Mouse (Mus musculus): ENCODE data around the gene Tigd2. TPM values are rescaled to one million over a fixed set of nuclear protein-coding genes. Genes with fewer than 3 reads are reported as not detected.
"Not testable (repeated sequence)": the region's sequence is repeated elsewhere in the genome, so short reads cannot be mapped to it uniquely, and the experiment has no call there.

The Tigd2 gene
- 7.4 and 10.2 TPM in 2 replicates for polyA plus RNA-seq (2016; fragmentation: Nextera tagmentation; extraction: Ambion mirVana)

DNA sequence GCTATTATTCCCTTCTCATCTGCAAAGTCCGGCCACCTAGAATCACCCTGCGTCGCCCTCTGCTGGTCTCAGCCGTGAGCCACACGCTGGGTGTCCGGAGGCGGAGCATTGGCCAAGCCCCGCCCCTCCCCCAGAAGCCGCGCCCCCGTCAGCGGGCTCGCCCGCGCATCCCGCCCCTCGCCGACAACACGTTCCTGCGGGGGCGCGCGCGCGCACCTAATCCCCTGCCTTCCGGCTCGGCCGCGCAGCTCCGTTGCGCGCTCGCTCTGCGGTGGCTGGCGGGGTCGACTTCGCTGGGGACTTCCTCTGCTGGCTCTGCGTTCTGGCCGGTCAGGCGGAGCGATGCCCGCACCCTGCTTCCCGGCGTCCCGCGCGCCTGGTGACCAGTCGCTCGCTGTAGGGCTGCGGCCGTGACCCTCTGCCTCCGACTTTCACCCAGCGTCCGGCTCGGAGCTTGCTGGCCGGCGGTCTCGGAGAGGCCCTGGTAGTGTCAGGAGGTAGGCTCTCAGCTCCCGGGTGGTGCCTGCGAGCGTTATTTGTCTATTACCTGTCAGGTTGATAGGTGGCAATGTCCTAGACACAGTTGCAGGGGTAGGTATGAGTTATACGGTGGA lies at the start of gene Tigd2:
Gene Tigd2 (plus strand): TSS at position 186 of the 614 bp plus-strand sequence.
- 1% methylated on average over 62 of the region's 62 CpGs for WGBS
- peaks cover 9% of the 10 kb centered on the region for H3K36me3 ChIP-seq
- H3K9me3 ChIP-seq (replicated peaks), result no peaks in the 10 kb centered on the region

DNA sequence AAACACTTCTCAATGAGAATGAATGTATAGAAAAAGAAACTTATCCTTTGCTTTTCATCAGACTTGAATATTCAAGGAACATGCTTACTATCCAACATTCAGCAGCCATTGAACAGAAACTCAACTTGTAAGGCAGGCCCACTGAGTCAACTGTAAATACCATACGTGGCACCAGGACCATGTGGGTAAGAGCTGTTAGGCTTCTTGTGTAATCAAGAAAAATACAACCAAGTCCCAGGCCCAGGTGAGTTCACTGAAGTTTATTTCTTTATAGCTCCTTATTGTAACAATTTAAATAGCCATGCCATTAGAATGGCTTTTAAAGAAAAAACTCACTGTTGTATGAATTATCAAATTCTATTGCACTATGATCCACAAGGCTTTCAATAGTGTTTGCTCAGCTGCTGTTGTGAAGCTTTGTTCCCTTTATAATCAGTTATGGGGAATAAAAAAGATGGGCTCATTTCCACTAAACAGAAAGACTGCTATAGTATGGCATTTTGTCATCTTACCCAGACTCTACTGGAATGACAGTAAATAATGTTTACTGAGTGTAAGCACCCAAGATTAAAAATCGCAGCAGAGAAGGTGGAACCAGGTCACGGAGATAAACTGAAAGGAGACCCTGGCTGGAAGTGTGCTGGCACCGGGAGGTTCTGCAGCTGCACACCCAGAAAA lies 46.7 kb upstream of the Tigd2 start:
- Histone ChIP-seq H3K27me3 (ENCODE audit: low read depth, poor library complexity, severe bottlenecking) (no peaks in the 10 kb centered on the region), H3K27ac (no peak overlapping the region), H3K9me3 (replicated peaks) (no peaks in the 10 kb centered on the region), H3K36me3 (no peaks in the 10 kb centered on the region), H3K4me3 (no peak overlapping the region), H3K4me1 (no peaks in the 10 kb centered on the region)
- no peak for DNase-seq (ENCODE audit: low spot score)
- 93% methylated on average over 4 of the region's 4 CpGs for WGBS

More for the DNA sequence above, at the start of gene Tigd2:
- peak within 1 kb of the TSS; percentile 80 for H3K4me3 ChIP-seq
- peak within 1 kb of the TSS; percentile 94 for H3K27ac ChIP-seq
- DNase-seq (ENCODE audit: low spot score), result peak; percentile 97
- H3K4me1 ChIP-seq, result peaks cover 4% of the 10 kb centered on the region; the same call in 1 of the 2 replicates
- H3K27me3 ChIP-seq (ENCODE audit: low read depth, poor library complexity, severe bottlenecking), result no peaks in the 10 kb centered on the region

DNA sequence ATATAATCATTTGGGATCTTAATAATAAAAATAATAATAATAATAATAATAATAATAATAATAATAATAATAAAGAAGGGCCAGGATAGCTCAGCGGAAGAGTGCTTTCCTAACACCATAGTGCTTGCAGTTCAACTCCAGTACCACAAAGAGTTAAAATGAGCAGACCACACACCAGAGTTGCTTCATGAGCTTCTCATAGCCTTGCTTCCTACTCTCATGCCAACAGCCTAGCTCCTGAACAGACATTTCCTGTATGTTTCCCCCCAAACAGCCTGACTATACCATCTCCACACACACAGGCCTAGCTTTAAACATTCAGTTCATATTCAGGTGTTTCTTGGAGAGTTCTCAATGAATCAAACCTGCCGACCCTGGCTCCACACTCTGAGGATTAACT lies 45.8 kb upstream of the Tigd2 start:
- no peak for DNase-seq (ENCODE audit: low spot score)
- WGBS, result 89% methylated on average over 2 of the region's 2 CpGs
- Histone ChIP-seq H3K9me3 (replicated peaks) (no peaks in the 10 kb centered on the region), H3K27me3 (ENCODE audit: low read depth, poor library complexity, severe bottlenecking) (no peaks in the 10 kb centered on the region), H3K4me1 (no peaks in the 10 kb centered on the region), H3K27ac (no peak overlapping the region), H3K36me3 (no peaks in the 10 kb centered on the region), H3K4me3 (no peak overlapping the region)

DNA sequence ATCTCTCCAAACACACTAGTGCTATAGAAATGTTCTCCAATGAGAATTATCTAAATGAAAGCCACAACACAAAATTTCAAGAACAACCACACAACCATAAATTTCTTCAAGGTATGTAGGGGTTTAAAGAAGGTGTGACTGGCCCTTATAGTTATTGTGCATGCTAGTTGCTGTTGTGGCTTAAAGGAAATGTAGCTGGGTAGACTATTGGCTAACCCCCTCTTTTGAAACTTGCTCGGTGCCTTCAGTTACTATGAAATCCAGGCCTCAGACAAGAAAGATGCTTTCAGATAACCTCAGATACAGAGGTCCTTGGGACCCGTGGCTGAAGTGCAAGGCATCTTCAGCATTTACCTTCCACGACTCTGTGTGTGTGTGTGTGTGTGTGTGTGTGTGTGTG lies 45.3 kb upstream of the Tigd2 start:
- DNase-seq (ENCODE audit: low spot score), result no peak
- Histone ChIP-seq H3K36me3 (no peaks in the 10 kb centered on the region), H3K9me3 (replicated peaks) (no peaks in the 10 kb centered on the region), H3K27me3 (ENCODE audit: low read depth, poor library complexity, severe bottlenecking) (no peaks in the 10 kb centered on the region), H3K4me1 (no peaks in the 10 kb centered on the region), H3K27ac (no peak overlapping the region), H3K4me3 (no peak overlapping the region)
- WGBS, result 82% methylated on average over 3 of the region's 3 CpGs

DNA sequence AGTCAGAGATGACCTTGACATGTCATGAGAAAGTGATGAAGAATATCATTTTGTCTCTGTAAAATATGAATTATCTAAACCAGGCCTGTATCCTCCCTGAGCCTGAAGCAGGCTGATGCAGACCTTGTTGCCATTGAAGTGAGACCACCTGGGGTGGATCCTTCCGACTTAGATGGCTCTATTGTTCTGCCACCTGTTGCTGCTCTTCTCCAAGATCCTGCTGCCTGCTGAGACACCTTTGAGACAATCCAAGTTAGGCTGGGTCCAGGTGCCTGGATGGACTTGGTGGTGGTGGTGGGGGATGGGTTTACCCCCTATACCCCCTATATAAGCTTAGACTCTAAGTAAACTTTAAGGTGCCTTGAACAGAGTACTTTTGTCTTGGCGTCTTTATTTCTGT lies 39.7 kb upstream of the Tigd2 start:
- Histone ChIP-seq H3K27me3 (ENCODE audit: low read depth, poor library complexity, severe bottlenecking) (no peaks in the 10 kb centered on the region), H3K36me3 (no peaks in the 10 kb centered on the region), H3K9me3 (replicated peaks) (no peaks in the 10 kb centered on the region), H3K27ac (no peak overlapping the region), H3K4me1 (no peaks in the 10 kb centered on the region), H3K4me3 (no peak overlapping the region)
- WGBS, result 49% methylated on average over 2 of the region's 2 CpGs
- DNase-seq (ENCODE audit: low spot score), result no peak

DNA sequence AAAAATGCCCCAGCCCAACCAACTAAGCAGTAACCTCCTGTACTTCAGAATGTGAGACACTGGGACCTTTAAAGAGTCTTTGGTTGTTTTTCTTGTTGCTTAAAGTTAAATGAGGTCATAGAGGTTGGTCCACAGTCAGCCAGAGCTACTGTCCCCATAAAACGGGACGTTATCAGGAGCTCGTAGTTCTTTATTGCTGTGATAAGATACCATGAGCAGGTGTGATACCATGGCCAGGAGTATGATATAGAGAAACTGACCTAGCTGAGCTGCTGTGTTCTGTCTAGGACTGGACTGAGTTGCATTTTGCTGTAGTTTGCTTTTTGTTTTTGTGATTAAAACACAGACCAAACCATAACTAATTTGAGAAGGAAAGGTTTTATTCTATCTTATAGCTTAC lies 37.4 kb upstream of the Tigd2 start:
- H3K27ac ChIP-seq, result no peak overlapping the region
- no peak overlapping the region for H3K4me3 ChIP-seq
- no peaks in the 10 kb centered on the region for H3K4me1 ChIP-seq
- 83% methylated on average over 3 of the region's 3 CpGs for WGBS
- H3K9me3 ChIP-seq (replicated peaks), result no peaks in the 10 kb centered on the region
- no peak for DNase-seq (ENCODE audit: low spot score)
- no peaks in the 10 kb centered on the region for H3K27me3 ChIP-seq (ENCODE audit: low read depth, poor library complexity, severe bottlenecking)
- H3K36me3 ChIP-seq, result no peaks in the 10 kb centered on the region

DNA sequence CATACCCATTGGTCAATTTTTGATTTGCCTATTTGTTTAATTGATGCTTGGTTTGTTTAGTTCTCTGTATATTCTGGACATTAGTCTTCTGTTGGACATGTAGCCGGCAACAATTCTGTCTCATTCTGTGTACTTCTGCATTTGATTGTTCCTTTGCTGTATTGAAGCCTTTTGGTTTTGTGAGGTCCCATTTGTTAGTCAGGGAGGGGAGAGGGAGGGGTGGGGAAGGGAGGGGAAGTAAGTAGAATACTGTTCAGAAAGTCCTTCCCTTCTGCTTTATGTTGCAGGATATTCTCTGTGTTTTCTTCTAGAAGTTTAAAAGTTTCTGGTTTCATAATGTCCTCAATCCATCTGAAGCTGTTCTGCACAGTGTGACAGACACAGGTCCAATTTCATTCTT lies 34.7 kb upstream of the Tigd2 start:
- H3K4me1 ChIP-seq, result no peaks in the 10 kb centered on the region
- no peaks in the 10 kb centered on the region for H3K9me3 ChIP-seq (replicated peaks)
- H3K4me3 ChIP-seq, result no peak overlapping the region
- 95% methylated on average over 1 of the region's 1 CpGs for WGBS
- no peak for DNase-seq (ENCODE audit: low spot score)
- no peaks in the 10 kb centered on the region for H3K36me3 ChIP-seq
- no peaks in the 10 kb centered on the region for H3K27me3 ChIP-seq (ENCODE audit: low read depth, poor library complexity, severe bottlenecking)
- H3K27ac ChIP-seq, result no peak overlapping the region

DNA sequence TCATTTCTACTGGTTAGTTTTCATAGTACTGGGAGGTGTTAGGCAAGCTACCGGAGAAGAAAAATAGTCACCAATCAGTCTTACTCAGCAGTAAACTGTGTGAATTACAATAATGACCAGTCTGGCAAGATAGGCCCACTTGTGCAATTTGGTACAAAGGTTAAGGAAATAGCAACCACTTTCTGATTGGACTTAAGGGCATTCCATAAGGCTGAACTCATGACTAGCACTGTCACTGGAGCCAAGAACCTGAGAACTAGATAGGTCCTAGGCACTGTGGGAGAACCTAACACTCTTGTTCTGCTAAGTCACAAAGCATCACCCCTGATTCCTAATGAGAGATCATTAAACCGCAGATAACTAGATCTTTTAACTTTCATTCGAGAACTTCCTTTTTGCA lies 30.6 kb upstream of the Tigd2 start:
- WGBS, result 95% methylated on average over 3 of the region's 3 CpGs
- no peak overlapping the region for H3K4me3 ChIP-seq

DNA sequence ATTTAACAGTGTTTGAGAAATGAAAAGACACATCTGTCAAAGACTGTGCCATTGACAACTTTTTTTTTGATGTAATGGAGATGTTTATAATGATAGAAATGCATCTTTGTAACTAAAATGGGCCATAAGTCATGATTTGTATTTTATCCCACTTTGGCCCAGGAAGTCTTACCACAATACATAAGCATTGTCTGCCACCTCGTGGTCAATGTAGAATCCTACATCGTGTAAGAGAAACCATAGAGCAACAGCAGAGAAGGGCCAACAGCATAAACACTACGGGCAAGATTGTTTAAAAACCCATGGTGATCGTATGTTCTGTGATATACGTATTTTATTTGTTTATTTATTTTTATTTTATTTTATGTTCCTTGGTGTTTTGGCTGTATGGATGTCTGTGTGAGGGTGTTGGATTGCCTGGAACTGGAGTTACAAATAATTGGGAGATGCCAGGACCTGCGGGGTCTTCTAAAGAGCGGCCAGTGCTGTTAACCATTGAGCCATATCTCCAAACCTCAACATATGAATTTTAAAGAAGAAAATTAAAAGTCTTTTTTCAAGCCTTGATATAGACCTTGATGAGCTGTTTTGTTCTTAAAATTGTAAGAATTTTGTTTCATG lies 28.2 kb upstream of the Tigd2 start:
- WGBS, result 47% methylated on average over 7 of the region's 7 CpGs
- DNase-seq (ENCODE audit: low spot score), result peak; percentile 43

More for the DNA sequence above, 30.6 kb upstream of the Tigd2 start:
- Histone ChIP-seq H3K27me3 (ENCODE audit: low read depth, poor library complexity, severe bottlenecking) (no peaks in the 10 kb centered on the region), H3K4me1 (no peaks in the 10 kb centered on the region), H3K36me3 (no peaks in the 10 kb centered on the region), H3K9me3 (replicated peaks) (no peaks in the 10 kb centered on the region), H3K27ac (no peak overlapping the region)
- DNase-seq (ENCODE audit: low spot score), result no peak

DNA sequence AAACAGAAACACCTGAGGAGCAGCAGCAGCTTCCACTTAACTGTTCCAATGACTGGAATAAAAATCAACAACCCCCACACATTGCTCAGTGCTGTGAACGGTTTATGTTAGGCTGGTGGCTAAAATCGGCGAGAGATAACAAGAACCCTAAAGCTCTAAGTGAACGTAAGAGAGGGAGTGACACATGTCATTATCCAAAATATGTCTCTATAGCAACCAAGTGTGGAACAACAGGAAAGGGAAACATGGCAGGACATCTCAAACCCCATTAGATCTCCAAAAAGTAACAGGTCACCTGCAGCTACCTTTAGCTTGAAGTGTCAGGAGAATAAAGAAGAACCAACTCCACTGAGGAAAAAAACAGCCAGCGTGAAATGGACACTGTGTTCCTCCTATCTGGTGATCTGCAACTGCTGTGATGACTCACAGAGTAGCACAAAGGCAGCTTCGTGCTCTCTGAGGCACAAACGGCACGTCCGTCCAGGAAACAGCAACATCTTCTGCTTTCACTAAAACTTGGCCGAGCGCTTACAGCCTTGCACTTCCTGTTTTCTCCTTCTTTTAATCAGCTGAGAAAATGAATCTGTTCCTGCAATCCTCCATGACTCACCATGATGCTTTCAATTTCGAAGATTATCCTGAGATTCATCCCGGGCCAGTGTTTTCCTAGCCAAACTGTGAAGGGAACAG lies 23.5 kb upstream of the Tigd2 start:
- no peaks in the 10 kb centered on the region for H3K4me1 ChIP-seq
- WGBS, result 81% methylated on average over 13 of the region's 13 CpGs
- no peaks in the 10 kb centered on the region for H3K27me3 ChIP-seq (ENCODE audit: low read depth, poor library complexity, severe bottlenecking)
- no peaks in the 10 kb centered on the region for H3K36me3 ChIP-seq
- no peak overlapping the region for H3K27ac ChIP-seq
- no peak for DNase-seq (ENCODE audit: low spot score)
- no peak overlapping the region for H3K4me3 ChIP-seq
- no peaks in the 10 kb centered on the region; the same call in 1 of the 2 replicates for H3K9me3 ChIP-seq (replicated peaks)

More for the DNA sequence above, 28.2 kb upstream of the Tigd2 start:
- no peak overlapping the region for H3K27ac ChIP-seq
- no peaks in the 10 kb centered on the region for H3K36me3 ChIP-seq
- no peaks in the 10 kb centered on the region for H3K9me3 ChIP-seq (replicated peaks)
- H3K27me3 ChIP-seq (ENCODE audit: low read depth, poor library complexity, severe bottlenecking), result no peaks in the 10 kb centered on the region
- H3K4me3 ChIP-seq, result no peak overlapping the region
- H3K4me1 ChIP-seq, result no peaks in the 10 kb centered on the region

DNA sequence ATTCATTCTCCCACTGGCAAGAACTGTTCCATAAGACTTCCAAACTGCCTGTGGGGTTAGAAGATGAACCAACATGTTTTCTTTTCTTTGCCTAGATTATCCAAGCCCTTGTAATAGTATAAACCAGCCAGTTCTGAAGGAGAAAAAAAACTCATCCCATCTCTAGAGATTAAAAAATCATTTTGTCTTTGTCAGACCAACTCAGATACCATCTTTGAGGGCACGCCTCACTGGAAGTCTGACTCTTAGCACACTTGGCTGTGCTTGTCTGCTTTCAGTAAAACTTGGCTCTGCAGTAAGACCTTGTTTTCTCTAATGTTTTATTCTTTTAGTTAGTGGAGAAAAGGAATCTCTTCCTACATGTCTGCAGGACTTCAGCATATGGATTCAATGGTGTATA lies 18.7 kb upstream of the Tigd2 start:
- Histone ChIP-seq H3K27ac (no peak overlapping the region), H3K36me3 (no peaks in the 10 kb centered on the region), H3K4me1 (no peaks in the 10 kb centered on the region), H3K27me3 (ENCODE audit: low read depth, poor library complexity, severe bottlenecking) (no peaks in the 10 kb centered on the region), H3K4me3 (no peak overlapping the region), H3K9me3 (replicated peaks) (no peaks in the 10 kb centered on the region; the same call in 1 of the 2 replicates)
- no peak for DNase-seq (ENCODE audit: low spot score)
- 87% methylated on average over 1 of the region's 1 CpGs for WGBS

DNA sequence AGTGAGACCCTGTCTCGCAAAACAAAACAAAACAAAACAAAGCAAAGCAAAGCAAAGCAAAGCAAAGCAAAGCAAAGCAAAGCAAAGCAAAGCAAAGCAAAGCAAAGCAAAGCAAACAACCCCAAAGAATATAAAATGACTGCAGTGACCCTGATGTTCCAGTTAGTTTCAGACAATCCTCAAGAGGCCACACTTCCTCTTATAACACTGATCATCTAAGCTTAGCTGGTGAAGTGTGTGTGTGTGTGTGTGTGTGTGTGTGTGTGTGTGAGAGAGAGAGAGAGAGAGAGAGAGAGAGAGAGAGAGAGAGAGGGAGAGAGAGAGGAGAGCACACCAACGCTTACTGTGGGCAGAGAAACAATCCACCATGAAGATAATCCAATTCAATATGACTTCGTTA lies 14.2 kb upstream of the Tigd2 start:
- H3K27ac ChIP-seq; H3K4me1 ChIP-seq; H3K9me3 ChIP-seq (replicated peaks); H3K36me3 ChIP-seq; H3K27me3 ChIP-seq (ENCODE audit: low read depth, poor library complexity, severe bottlenecking); H3K4me3 ChIP-seq; DNase-seq (ENCODE audit: low spot score): not testable (repeated sequence)
- 90% methylated on average over 3 of the region's 3 CpGs for WGBS

Data from limb, embryonic 10.5 days (tissue).